9 mouse cellular contexts compared by ENCODE assay signal in the genomic region with DNA sequence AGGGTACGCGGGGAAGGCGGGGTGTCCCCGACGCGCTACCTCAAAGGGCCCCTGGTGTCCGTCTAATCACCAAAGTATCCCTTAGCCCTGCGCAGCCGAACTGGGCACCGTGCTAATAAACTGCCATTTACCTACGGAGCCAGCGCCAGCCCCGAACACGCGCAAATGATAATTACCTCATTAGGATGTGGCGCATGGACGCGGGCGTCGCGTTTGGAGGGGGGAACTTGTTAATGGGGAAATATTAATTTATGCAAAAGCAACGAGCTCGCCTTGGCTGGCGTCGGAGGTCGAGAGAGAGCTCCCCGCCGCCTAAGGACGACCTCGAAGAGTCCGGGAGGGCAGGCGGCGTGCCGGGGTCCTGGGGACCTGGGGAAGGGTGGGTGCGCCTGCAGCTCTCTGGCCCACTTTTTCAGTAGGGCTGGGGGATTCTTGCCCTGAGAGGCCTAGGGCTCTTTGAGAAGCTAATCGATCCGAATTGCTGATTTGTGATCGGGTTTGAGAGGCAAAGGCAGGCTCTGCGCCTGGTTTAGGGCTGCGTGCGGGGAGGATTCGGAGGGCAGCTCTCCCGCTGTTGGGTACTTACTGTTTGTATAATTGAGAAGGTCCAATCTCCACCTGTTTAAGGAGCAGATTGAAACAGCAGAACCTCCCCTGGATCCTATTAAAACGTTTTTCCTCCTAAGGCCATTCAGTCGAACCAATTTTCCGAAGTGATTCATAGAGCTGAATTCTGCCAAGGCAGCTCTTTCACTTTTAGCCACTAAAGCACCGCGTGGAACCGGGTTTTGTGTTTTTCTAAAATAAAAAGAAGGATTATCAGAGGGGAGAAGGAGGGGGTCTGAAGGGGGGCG. TPM values are rescaled to one million over a fixed set of nuclear protein-coding genes. Genes with fewer than 3 reads are reported as not detected.
DNase-seq lines count a peak whose midpoint lies in the region; ATAC-seq and TF ChIP-seq lines count a peak whose summit lies in the region.
"Had no signal": no experiment of that assay in that cellular context is flagged by ENCODE, and none has a peak within 500 bp of the region (broad histone marks: within the 10 kb centered on the region; RNA-seq: fewer than 3 reads in every experiment).

No protein-coding gene starts in this region.

- no peak for ATAC-seq in limb, embryonic 14.5 days (ENCODE audit: low FRiP score, low read depth)

- no peak for TF ChIP-seq EP300 in heart, adult 2 months (IDR thresholded peaks at IDR 0.05; ENCODE audit: insufficient read depth, low read depth, low read length)
- no peak for TF ChIP-seq EP300 in ES-Bruce4 (IDR thresholded peaks at IDR 0.05; ENCODE audit: insufficient read depth, low read depth, low read length)

- TF ChIP-seq CTCF in heart, adult 2 months (IDR thresholded peaks at IDR 0.05) = no peak
- no peak for TF ChIP-seq CTCF in ES-Bruce4 (IDR thresholded peaks at IDR 0.05; ENCODE audit: low read depth, low read length)

- no peaks in the 10 kb centered on the region for H3K4me1 ChIP-seq in heart, adult 2 months (ENCODE audit: control insufficient read depth, insufficient read depth, low read length)
- H3K4me1 ChIP-seq in ES-Bruce4 (ENCODE audit: control insufficient read depth, insufficient read depth, low read length) = peaks cover 2% of the 10 kb centered on the region
- H3K4me1 ChIP-seq in forebrain, embryonic 10.5 days = peaks cover 94% of the 10 kb centered on the region
- peaks cover 3% of the 10 kb centered on the region; the same call in 1 of the 2 replicates for H3K4me1 ChIP-seq in limb, embryonic 14.5 days (ENCODE audit: control insufficient read depth, insufficient read depth, low read length)

- DNase-seq in heart, adult 2 months = no peak
- DNase-seq in heart, postnatal 36 days = no peak
- DNase-seq in forebrain, embryonic 10.5 days (ENCODE audit: extremely low spot score, low spot score) = peak; percentile 77
- DNase-seq in limb, embryonic 14.5 days (ENCODE audit: low spot score) = peak; percentile 11
- no peak for DNase-seq in spleen, postnatal 4 days (ENCODE audit: low spot score in 2 of 2)
- DNase-seq in right cerebral cortex, postnatal 4 days = no peak
- DNase-seq in lung, postnatal 25 days (ENCODE audit: low spot score) = no peak

- intact Hi-C loops in heart, adult 2 months (cut with DNase I) = no loop called here
- intact Hi-C loops in heart, postnatal 36 days (cut with DNase I) = no loop called here

- no peaks in the 10 kb centered on the region for H3K9me3 ChIP-seq in ES-Bruce4 (replicated peaks; ENCODE audit: control insufficient read depth, insufficient read depth, low read length, poor library complexity, severe bottlenecking)
- no peaks in the 10 kb centered on the region for H3K9me3 ChIP-seq in forebrain, embryonic 10.5 days
- no peaks in the 10 kb centered on the region for H3K9me3 ChIP-seq in limb, embryonic 14.5 days (ENCODE audit: control insufficient read depth, low read length)

- 1% methylated on average over 50 of the region's 50 CpGs for WGBS in heart, adult 2 months
- under 1% methylated on average over 50 of the region's 50 CpGs for WGBS in forebrain, embryonic 10.5 days
- WGBS in limb, embryonic 14.5 days = under 1% methylated on average over 50 of the region's 50 CpGs

- no peak for TF ChIP-seq POLR2A in heart, adult 2 months (IDR thresholded peaks at IDR 0.05; ENCODE audit: insufficient read depth, low read depth, low read length)
- TF ChIP-seq POLR2A in ES-Bruce4 (IDR thresholded peaks at IDR 0.05; ENCODE audit: insufficient read depth, low read length) = no peak
- no peak for TF ChIP-seq POLR2A in limb, embryonic 14.5 days (IDR thresholded peaks at IDR 0.05; ENCODE audit: borderline replicate concordance, extremely low read depth, insufficient read depth, insufficient read length)

- H3K79me2 ChIP-seq in heart, adult 2 months (replicated peaks; ENCODE audit: control insufficient read depth, insufficient read depth, low read length) = no peaks in the 10 kb centered on the region

- H3K9ac ChIP-seq in heart, adult 2 months (ENCODE audit: low read depth, low read length) = no peak overlapping the region
- no peak overlapping the region for H3K9ac ChIP-seq in ES-Bruce4 (ENCODE audit: low read depth, poor library complexity, severe bottlenecking)
- H3K9ac ChIP-seq in limb, embryonic 14.5 days (ENCODE audit: low read depth, low read length, severe bottlenecking) = 0 out of 2 replicates have a peak overlapping the region, but pooled peaks have one; percentile 16

- H3K4me2 ChIP-seq in limb, embryonic 14.5 days (replicated peaks; ENCODE audit: low read depth, low read length, severe bottlenecking) = peak overlapping the region; percentile 41

- peak overlapping the region; percentile 18; the same call in 1 of the 2 replicates for H3K4me3 ChIP-seq in heart, adult 2 months
- peak overlapping the region; percentile 42 for H3K4me3 ChIP-seq in ES-Bruce4 (ENCODE audit: low read depth, low read length)
- H3K4me3 ChIP-seq in forebrain, embryonic 10.5 days = peak overlapping the region; percentile 71
- peak overlapping the region; percentile 26 for H3K4me3 ChIP-seq in limb, embryonic 14.5 days (replicated peaks; ENCODE audit: low read length)

- H3K27me3 ChIP-seq in heart, adult 2 months (ENCODE audit: control insufficient read depth, insufficient read depth, low read length) = peaks cover 46% of the 10 kb centered on the region
- peaks cover 49% of the 10 kb centered on the region for H3K27me3 ChIP-seq in ES-Bruce4 (ENCODE audit: control insufficient read depth, insufficient read depth, low read length, poor library complexity, severe bottlenecking)
- peaks cover 100% of the 10 kb centered on the region for H3K27me3 ChIP-seq in forebrain, embryonic 10.5 days (ENCODE audit: poor library complexity, severe bottlenecking)
- H3K27me3 ChIP-seq in limb, embryonic 14.5 days (ENCODE audit: control insufficient read depth, insufficient read depth, low read length) = peaks cover 100% of the 10 kb centered on the region

- H3K36me3 ChIP-seq in heart, adult 2 months (ENCODE audit: control insufficient read depth, insufficient read depth, low read length) = no peaks in the 10 kb centered on the region
- no peaks in the 10 kb centered on the region for H3K36me3 ChIP-seq in ES-Bruce4 (ENCODE audit: control insufficient read depth, insufficient read depth, low read length, poor library complexity, severe bottlenecking)
- H3K36me3 ChIP-seq in forebrain, embryonic 10.5 days (replicated peaks) = peaks cover 22% of the 10 kb centered on the region
- no peaks in the 10 kb centered on the region for H3K36me3 ChIP-seq in limb, embryonic 14.5 days (ENCODE audit: control insufficient read depth, insufficient read depth, low read length)

- H3K27ac ChIP-seq in heart, adult 2 months = no peak overlapping the region
- H3K27ac ChIP-seq in ES-Bruce4 (ENCODE audit: insufficient read depth, low read length) = no peak overlapping the region
- peak overlapping the region; percentile 96 for H3K27ac ChIP-seq in forebrain, embryonic 10.5 days
- no peak overlapping the region for H3K27ac ChIP-seq in limb, embryonic 14.5 days (replicated peaks; ENCODE audit: low read depth, low read length)

RNA-seq across cellular contexts. Expression of a gene that starts 1.8 kb away (rescaled TPM):
- not detected for total RNA-seq in heart, adult 2 months (2021)
- polyA plus RNA-seq in heart, adult 2 months (2012; rRNA removed) = not detected in 2 replicates
- total RNA-seq in heart, postnatal 36 days (2021) = not detected
- not detected in 2 replicates for polyA plus RNA-seq in ES-Bruce4 (2011; ENCODE audit: insufficient read depth, insufficient read length, low read depth, missing spikeins)
- polyA plus RNA-seq in forebrain, embryonic 10.5 days (2016; fragmentation: Nextera tagmentation; extraction: Ambion mirVana) = 31.3 and 35.2 TPM in 2 replicates
- polyA plus RNA-seq in limb, embryonic 14.5 days (2012; rRNA removed) = 0.10 and 0.54 TPM in 2 replicates
- 0.17 TPM in 1 of 2 replicates, not detected in the other for polyA plus RNA-seq in limb, embryonic 14.5 days (2014; fragmentation: Nextera tagmentation; extraction: Ambion mirVana)
- total RNA-seq: liver, adult 2 months had no signal
- polyA plus RNA-seq: liver, adult 2 months had no signal

Comparison
In these comparisons a context has a peak if more than half of its experiments do, and no peak if none do; other contexts are left out.
1. DNase-seq: peak in forebrain, embryonic 10.5 days (single experiment) and limb, embryonic 14.5 days (single experiment); none in heart, adult 2 months (0 of 2), heart, postnatal 36 days (0 of 2), spleen, postnatal 4 days (0 of 2), right cerebral cortex, postnatal 4 days (single experiment) and lung, postnatal 25 days (single experiment).
2. H3K4me3 ChIP-seq: peak in every context shown above with its lines; median percentile 71 in forebrain, embryonic 10.5 days; 42 in ES-Bruce4; 26 in limb, embryonic 14.5 days; 18 in heart, adult 2 months.
3. RNA of a gene that starts 1.8 kb away (polyA plus RNA-seq): 31.3 to 35.2 TPM in forebrain, embryonic 10.5 days; 0.10 to 0.54 TPM in limb, embryonic 14.5 days, not detected in heart, adult 2 months and not detected in ES-Bruce4; every median in the first group is over 10 times any median in the second.